Mouse (Mus musculus): ENCODE data around the gene D930007J09Rik. TPM values are rescaled to one million over a fixed set of nuclear protein-coding genes. Genes with fewer than 3 reads are reported as not detected.

D930007J09Rik gene
- polyA plus RNA-seq, 1 experiment: not detected

DNA sequence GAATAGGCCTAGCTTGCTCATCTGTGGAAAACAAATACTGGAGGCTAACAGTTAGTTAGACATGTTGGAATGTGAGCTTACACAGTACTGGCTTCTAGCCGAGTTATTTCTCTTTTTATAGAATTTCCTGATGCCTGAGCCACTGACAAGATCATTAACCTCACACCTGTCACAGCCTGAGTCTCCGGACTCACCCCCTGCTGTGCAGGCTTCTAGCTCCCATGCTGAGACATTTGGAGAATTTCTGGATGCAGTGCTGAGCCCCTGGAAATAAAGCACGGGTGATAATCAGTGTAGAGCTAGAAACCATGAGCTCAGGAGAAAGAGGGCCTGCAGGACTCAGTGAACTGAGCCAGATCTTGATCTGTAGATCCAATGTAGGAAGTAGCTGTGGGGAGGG is 32.7 kb downstream of the D930007J09Rik start:
- Histone ChIP-seq H3K9me3 (no peaks in the 10 kb centered on the region), H3K27me3 (replicated peaks) (peaks cover 9% of the 10 kb centered on the region), H3K4me1 (no peaks in the 10 kb centered on the region), H3K36me3 (replicated peaks; ENCODE audit: low read length) (no peaks in the 10 kb centered on the region), H3K4me3 (replicated peaks) (no peak overlapping the region)
- TF ChIP-seq FLI1 (IDR thresholded peaks at IDR 0.05; ENCODE audit: low read length) (no peak), GATA1 (IDR thresholded peaks at IDR 0.05; ENCODE audit: borderline replicate concordance, low read length) (no peak)

DNA sequence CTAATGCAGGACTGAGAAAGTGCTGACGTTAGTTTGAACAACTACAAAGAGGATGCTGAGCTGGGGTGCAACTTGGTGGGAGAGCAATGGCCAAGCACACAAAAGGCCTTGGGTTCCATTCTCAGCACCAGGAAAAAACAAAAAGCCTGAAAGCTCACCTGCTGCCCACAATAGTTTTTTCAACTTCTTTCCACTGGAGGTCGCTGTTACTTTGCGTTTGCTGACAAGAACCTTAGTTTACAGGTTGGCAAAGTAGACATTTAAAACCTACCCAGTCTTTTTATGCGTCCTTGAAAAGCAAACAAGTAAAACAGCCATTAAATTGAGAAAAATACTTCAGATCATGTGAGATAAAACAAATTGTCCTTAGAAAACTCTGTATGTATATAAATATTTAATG is 34.5 kb downstream of the D930007J09Rik start:
- no peak overlapping the region for H3K4me3 ChIP-seq (replicated peaks)
- H3K27me3 ChIP-seq (replicated peaks): peaks cover 10% of the 10 kb centered on the region
- H3K36me3 ChIP-seq (replicated peaks; ENCODE audit: low read length): no peaks in the 10 kb centered on the region
- TF ChIP-seq FLI1 (IDR thresholded peaks at IDR 0.05; ENCODE audit: low read length): no peak
- no peaks in the 10 kb centered on the region for H3K9me3 ChIP-seq
- H3K4me1 ChIP-seq: no peaks in the 10 kb centered on the region

DNA sequence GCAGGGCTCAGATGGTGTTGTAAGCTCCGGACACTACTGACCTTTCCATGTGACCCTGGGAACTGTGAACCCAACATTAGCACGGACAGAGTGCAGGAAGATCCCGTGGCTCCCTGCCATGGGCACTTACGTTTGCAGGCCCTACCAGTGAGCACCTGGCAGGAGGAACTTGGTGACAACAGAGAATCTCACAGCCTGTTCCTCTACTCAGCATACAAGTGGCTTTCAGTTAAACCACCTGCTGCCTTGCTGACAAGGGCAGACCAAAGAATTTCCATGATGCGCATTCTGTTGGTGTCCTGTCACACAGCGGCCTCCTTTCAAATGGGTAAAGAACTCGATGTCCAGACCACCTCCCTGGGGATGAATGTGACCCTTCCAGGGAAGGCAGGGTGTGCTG is 38.2 kb downstream of the D930007J09Rik start:
- Histone ChIP-seq H3K4me1 (no peaks in the 10 kb centered on the region; the same call in 1 of the 2 replicates), H3K9me3 (no peaks in the 10 kb centered on the region), H3K36me3 (replicated peaks; ENCODE audit: low read length) (no peaks in the 10 kb centered on the region), H3K27me3 (replicated peaks) (peaks cover 18% of the 10 kb centered on the region), H3K4me3 (replicated peaks) (no peak overlapping the region)
- no peak for TF ChIP-seq FLI1 (IDR thresholded peaks at IDR 0.05; ENCODE audit: low read length)

DNA sequence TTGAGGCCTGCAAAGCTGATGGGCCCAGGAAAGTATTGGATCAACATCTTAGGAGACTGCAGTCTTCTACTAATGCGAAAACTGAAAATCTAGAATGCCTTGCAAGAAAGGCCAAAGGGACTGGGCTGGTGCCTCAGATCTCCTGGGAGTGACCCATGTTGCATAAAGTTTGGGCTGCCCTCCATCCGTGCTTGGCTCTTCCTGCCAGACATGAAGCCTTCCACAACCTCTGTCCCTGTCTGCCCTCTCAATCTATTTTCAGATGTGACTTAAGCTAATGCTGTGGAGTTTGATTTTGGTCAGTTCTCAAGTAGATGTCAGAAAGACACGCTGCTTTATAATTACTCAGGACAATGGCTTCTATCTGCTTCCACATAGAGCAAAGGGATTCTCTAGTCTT is 39.5 kb downstream of the D930007J09Rik start:
- Histone ChIP-seq H3K4me3 (replicated peaks) (no peak overlapping the region), H3K4me1 (no peaks in the 10 kb centered on the region; the same call in 1 of the 2 replicates), H3K9me3 (no peaks in the 10 kb centered on the region), H3K36me3 (replicated peaks; ENCODE audit: low read length) (no peaks in the 10 kb centered on the region), H3K27me3 (replicated peaks) (peaks cover 18% of the 10 kb centered on the region)
- TF ChIP-seq FLI1 (IDR thresholded peaks at IDR 0.05; ENCODE audit: low read length) (no peak), GATA1 (IDR thresholded peaks at IDR 0.05; ENCODE audit: borderline replicate concordance, low read length) (no peak)

DNA sequence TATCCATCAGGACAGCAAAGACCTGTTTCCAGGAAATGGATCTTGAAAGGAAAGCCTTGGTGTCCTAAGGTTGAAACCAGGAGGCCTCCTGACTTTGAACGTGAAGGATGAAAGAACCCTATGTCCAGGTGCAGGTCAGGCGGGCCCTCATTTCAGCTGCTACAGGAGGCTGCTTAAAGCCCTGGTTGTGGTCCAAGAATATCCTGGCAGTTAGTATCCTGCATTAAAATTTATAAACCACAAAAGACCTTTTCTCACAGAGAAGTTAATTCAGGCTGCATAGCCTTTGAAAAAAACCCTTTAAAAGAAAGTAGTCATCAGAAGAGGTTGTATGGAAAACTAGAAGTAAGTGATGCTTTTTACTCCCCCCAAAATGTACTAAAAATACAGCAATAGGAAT is 41.9 kb downstream of the D930007J09Rik start:
- Histone ChIP-seq H3K4me3 (replicated peaks) (no peak overlapping the region), H3K4me1 (no peaks in the 10 kb centered on the region; the same call in 1 of the 2 replicates), H3K36me3 (replicated peaks; ENCODE audit: low read length) (no peaks in the 10 kb centered on the region), H3K9me3 (no peaks in the 10 kb centered on the region), H3K27me3 (replicated peaks) (peaks cover 13% of the 10 kb centered on the region)
- no peak for TF ChIP-seq FLI1 (IDR thresholded peaks at IDR 0.05; ENCODE audit: low read length)
- TF ChIP-seq GATA1 (IDR thresholded peaks at IDR 0.05; ENCODE audit: borderline replicate concordance, low read length): no peak

DNA sequence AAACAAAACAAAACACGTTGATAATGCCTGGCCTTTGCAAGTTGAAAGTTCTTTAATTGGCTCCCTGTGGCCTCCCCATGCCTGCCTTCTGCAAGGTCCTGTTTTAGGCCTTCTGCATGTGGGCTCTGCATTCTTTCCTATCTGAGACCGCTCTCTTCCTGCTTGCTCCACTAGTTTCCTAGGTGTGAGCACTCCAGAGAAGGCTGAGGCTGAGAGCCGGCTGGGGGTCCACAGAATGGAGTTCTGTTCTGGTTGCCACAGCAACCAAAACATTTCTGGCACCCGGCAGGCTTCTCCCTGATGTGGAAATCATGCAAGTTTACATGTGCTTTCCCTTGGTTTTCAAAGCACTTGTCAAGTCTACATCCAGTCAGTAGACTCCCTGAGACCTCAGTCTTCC is 43.6 kb downstream of the D930007J09Rik start:
- no peak for TF ChIP-seq GATA1 (IDR thresholded peaks at IDR 0.05; ENCODE audit: borderline replicate concordance, low read length)
- TF ChIP-seq FLI1 (IDR thresholded peaks at IDR 0.05; ENCODE audit: low read length): no peak
- no peaks in the 10 kb centered on the region for H3K9me3 ChIP-seq
- H3K36me3 ChIP-seq (replicated peaks; ENCODE audit: low read length): no peaks in the 10 kb centered on the region
- no peak overlapping the region for H3K4me3 ChIP-seq (replicated peaks)
- peaks cover 10% of the 10 kb centered on the region for H3K27me3 ChIP-seq (replicated peaks)
- no peaks in the 10 kb centered on the region; the same call in 1 of the 2 replicates for H3K4me1 ChIP-seq

Other genes starting within 250 kb of the D930007J09Rik start
- not detected in 2 replicates for gene Mylk4, start 18.9 kb downstream of the D930007J09Rik start, polyA plus RNA-seq (2012; ENCODE audit: insufficient read depth, low replicate concordance)
- gene Wrnip1, start 811 bp downstream of the D930007J09Rik start, polyA plus RNA-seq (2012; ENCODE audit: insufficient read depth, low replicate concordance): 6.9 and 19.4 TPM in 2 replicates
- gene Serpinb1a, start 48.3 kb upstream of the D930007J09Rik start, polyA plus RNA-seq (2012; ENCODE audit: insufficient read depth, low replicate concordance): 1.4 TPM in 1 of 2 replicates, not detected in the other
- gene Serpinb1c, start 95.4 kb upstream of the D930007J09Rik start, polyA plus RNA-seq (2012; ENCODE audit: insufficient read depth, low replicate concordance): not detected in 2 replicates
- gene Serpinb6b, start 162.4 kb upstream of the D930007J09Rik start, polyA plus RNA-seq (2012; ENCODE audit: insufficient read depth, low replicate concordance): 0.19 TPM in 1 of 2 replicates, not detected in the other
- gene Serpinb9, start 200.4 kb upstream of the D930007J09Rik start, polyA plus RNA-seq (2012; ENCODE audit: insufficient read depth, low replicate concordance): 0.55 TPM in 1 of 2 replicates, not detected in the other
- gene Serpinb9b, start 224.6 kb upstream of the D930007J09Rik start, polyA plus RNA-seq (2012; ENCODE audit: insufficient read depth, low replicate concordance): 0.12 TPM in 1 of 2 replicates, not detected in the other

Data from megakaryocyte, embryonic 14.5 days (primary cell).